Mouse (Mus musculus): ENCODE measurements around the gene Vmn1r224.

The Vmn1r224 gene

DNA sequence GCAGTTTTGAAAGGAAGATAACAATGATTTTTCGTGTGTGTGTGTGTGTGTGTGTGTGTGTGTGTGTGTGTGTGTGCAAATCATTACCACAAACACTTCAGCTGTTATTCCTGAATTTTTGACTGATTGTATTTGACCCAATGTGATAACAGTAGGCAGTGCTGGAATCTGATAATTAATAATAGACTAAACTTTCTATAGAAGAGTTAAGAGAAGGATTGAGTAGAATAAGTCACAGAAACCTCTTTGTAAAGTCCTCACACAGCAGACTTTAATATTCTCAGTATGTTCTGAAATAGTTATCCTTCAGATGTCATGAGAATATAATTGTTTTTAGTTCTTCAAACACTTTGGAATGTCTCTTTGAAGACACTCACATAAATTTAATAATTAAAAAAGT lies at the start of gene Vmn1r224:
Vmn1r224 (plus strand) TSS at position 301 of the 400 bp plus-strand sequence.
- no peak for DNase-seq

DNA sequence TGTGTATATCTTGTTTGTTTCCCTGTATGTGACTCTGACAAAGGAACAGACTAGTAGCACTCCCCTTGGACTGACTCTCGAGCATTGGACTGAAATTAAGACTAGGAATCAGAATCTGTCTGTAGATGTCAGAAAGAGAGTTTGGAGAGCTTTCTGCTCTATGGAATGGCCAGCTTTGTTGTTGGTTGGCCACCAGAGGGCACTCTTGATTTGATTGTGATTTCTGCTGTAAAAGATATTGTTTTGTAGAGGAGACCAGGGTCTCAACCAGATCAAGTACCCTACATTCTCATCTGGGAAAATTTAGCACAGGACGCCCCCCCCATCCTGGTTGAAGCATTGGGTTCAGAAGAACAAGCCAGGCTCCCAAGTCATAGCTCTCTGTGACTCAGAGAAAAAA lies 14.8 kb upstream of the Vmn1r224 start:
- no peak for DNase-seq

DNA sequence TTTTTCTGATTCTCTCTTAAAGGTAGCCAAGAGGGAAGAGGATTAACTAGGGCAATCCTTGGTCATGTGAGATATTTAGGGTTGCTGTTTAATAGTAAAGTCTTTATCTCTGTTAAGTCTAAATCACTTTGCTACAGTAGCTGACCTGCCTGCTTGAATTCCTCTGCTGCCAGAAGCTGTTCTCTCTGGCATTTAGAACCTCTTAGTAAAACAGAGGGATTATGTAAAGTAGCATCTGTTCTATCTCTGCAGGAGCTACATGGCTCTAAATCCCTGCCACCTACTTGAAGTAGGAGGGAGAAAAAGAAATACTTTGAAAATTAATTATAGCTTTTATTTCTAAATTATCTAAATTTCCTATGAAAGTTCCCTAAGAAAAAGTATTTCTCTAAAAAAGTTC lies 25.3 kb downstream of the Vmn1r224 start:
- DNase-seq, result no peak

DNA sequence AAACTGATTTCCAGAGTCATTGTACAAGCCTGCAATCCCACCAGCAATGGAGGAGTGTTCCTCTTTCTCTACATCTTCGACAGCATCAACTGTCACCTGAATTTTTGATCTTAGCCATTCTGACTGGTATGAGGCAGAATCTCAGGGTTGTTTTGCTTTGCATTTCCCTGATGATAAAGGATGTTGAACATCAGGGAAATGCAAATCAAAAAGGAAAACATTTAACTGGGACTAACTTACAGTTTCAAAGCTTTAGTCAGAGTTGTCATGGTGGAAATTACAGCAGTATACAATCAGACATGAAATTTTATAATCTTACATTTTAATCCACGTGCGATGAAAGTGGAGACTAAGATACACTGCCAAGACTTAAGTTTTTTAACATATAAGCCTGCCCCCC lies 59.4 kb downstream of the Vmn1r224 start:
- no peak for DNase-seq
